8 mouse cellular contexts compared by ENCODE assay signal in the genomic region with DNA sequence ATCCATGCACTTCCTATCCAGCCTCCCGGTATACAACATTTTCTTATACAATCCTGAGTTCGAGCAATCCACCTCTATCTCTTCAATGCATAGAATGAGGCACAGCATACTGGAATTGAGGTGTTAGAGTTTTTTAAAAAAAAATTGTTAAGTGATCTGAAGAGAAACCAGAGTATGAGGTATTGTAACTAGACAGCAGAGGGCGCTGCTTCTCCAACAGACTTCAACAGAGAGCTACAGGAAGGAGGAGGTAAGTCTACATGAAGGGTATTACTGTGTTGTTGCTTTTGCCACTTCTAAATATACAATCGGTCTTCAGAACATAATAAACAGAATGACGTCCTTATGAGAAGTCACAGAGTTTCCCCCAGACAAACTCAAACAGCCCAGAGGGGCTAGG.
DNase-seq lines count a peak whose midpoint lies in the region; ATAC-seq and TF ChIP-seq lines count a peak whose summit lies in the region.

No protein-coding gene starts in this region.

- DNase-seq in cerebellum, adult 2 months, result no peak
- DNase-seq in cerebellum, adult 9-11 months, result no peak
- DNase-seq in left cerebral cortex, postnatal 4 days, result peak; percentile 52
- DNase-seq in left cerebral cortex, adult 9 months (ENCODE audit: low spot score in 2 of 2), result no peak
- peak; percentile 12 for DNase-seq in c-Kit-positive CD71-positive TER-119-positive erythroid progenitor cells, embryonic 14.5 days (ENCODE audit: low spot score)
- DNase-seq in lung, postnatal 36 days, result peak; percentile 50
- DNase-seq in natural killer cell, adult 2 months (ENCODE audit: low spot score in 2 of 2), result no peak

- intact Hi-C loops in left cerebral cortex, postnatal 4 days (cut with DNase I), result loop anchor here (5.0 to 10.0 kb wide), 4 partner anchors 48 to 359 kb away; no protein-coding TSS in a partner anchor

- no peak for TF ChIP-seq POLR2A in cerebellum, adult 2 months (IDR thresholded peaks at IDR 0.05; ENCODE audit: borderline replicate concordance, insufficient read depth, low read length)

- no peak overlapping the region for H3K4me3 ChIP-seq in cerebellum, adult 2 months (replicated peaks; ENCODE audit: insufficient read depth, low read depth, low read length)

- H3K4me1 ChIP-seq in cerebellum, adult 2 months (ENCODE audit: control insufficient read depth, insufficient read depth, low read length), result no peaks in the 10 kb centered on the region; the same call in 1 of the 2 replicates

- no peak for ATAC-seq in erythroblast, adult 5-6 weeks (replicated peaks; ENCODE audit: low FRiP score, poor library complexity, severe bottlenecking)

- WGBS in cerebellum, adult 2 months, result 74% methylated on average over 5 of the region's 5 CpGs

- no peaks in the 10 kb centered on the region for H3K27me3 ChIP-seq in cerebellum, adult 2 months (ENCODE audit: control insufficient read depth, insufficient read depth, low read length)

- no peak overlapping the region for H3K27ac ChIP-seq in cerebellum, adult 2 months (ENCODE audit: insufficient read depth, low read length)

- 0 out of 2 replicates have a peak, but pooled peaks have one; percentile 4 for TF ChIP-seq CTCF in cerebellum, adult 2 months (IDR thresholded peaks at IDR 0.05; ENCODE audit: borderline replicate concordance, insufficient read depth, low read depth, low read length)

Comparison
In these comparisons a context has a peak if more than half of its experiments do, and no peak if none do; other contexts are left out.
1. DNase-seq: peak in left cerebral cortex, postnatal 4 days (single experiment), c-Kit-positive CD71-positive TER-119-positive erythroid progenitor cells, embryonic 14.5 days (single experiment) and lung, postnatal 36 days (single experiment); none in cerebellum, adult 2 months (0 of 2), cerebellum, adult 9-11 months (single experiment), left cerebral cortex, adult 9 months (0 of 2) and natural killer cell, adult 2 months (0 of 2).